Mouse (Mus musculus) T-helper 2 cell (primary cell): ENCODE data around the gene Mast4.

Experiments
- in situ Hi-C: fragments of 300-600 bp; cut with MboI, MseI; formaldehyde crosslinking; loops from one replicate; pipeline ENCODE4 v1.15.1; 2025; ENCODE audit warnings: high pct_unique_total_duplicates

Mast4 gene

GRCm38 (mm10) chr13:103196307-103196706 lies 138.0 kb downstream of the Mast4 start:
- in situ Hi-C loops: no loop called here

- in situ Hi-C loops: no loop called here
These were observed 138.4 kb downstream of the Mast4 start for GRCm38 (mm10) chr13:103195847-103196246.

GRCm38 (mm10) chr13:103183566-103183965 lies 150.7 kb downstream of the Mast4 start:
- in situ Hi-C loops: no loop called here

GRCm38 (mm10) chr13:103181836-103182235 lies 152.5 kb downstream of the Mast4 start:
- in situ Hi-C loops: no loop called here

- in situ Hi-C loops: no loop called here
These were observed 157.4 kb downstream of the Mast4 start for GRCm38 (mm10) chr13:103176871-103177270.

GRCm38 (mm10) chr13:103174431-103174830 lies 159.9 kb downstream of the Mast4 start:
- in situ Hi-C loops: loop anchor here (5.0 kb wide), 1 partner anchor 463 kb away; no protein-coding TSS in a partner anchor

GRCm38 (mm10) chr13:103173545-103174182 lies 160.6 kb downstream of the Mast4 start:
- in situ Hi-C loops: loop anchor here (5.0 kb wide), 1 partner anchor 464 kb away; no protein-coding TSS in a partner anchor

GRCm38 (mm10) chr13:103151944-103152343 lies 182.4 kb downstream of the Mast4 start:
- in situ Hi-C loops: no loop called here

- in situ Hi-C loops: no loop called here
These were observed 183.1 kb downstream of the Mast4 start for GRCm38 (mm10) chr13:103151171-103151570.

- in situ Hi-C loops: no loop called here
These were observed 183.6 kb downstream of the Mast4 start for GRCm38 (mm10) chr13:103150671-103151070.

GRCm38 (mm10) chr13:103149415-103149814 lies 184.9 kb downstream of the Mast4 start:
- in situ Hi-C loops: no loop called here

GRCm38 (mm10) chr13:103144343-103144742 lies 190.0 kb downstream of the Mast4 start:
- in situ Hi-C loops: no loop called here

- in situ Hi-C loops: no loop called here
These were observed 193.0 kb downstream of the Mast4 start for GRCm38 (mm10) chr13:103141304-103141703.

GRCm38 (mm10) chr13:103140051-103140450 lies 194.2 kb downstream of the Mast4 start:
- in situ Hi-C loops: no loop called here

- in situ Hi-C loops: no loop called here
These were observed 196.0 kb downstream of the Mast4 start for GRCm38 (mm10) chr13:103138298-103138697.

- in situ Hi-C loops: no loop called here
These were observed 198.9 kb downstream of the Mast4 start for GRCm38 (mm10) chr13:103135224-103135883.

- in situ Hi-C loops: no loop called here
These were observed 202.5 kb downstream of the Mast4 start for GRCm38 (mm10) chr13:103131781-103132180.

- in situ Hi-C loops: no loop called here
These were observed 205.0 kb downstream of the Mast4 start for GRCm38 (mm10) chr13:103129130-103129797.

GRCm38 (mm10) chr13:103128729-103129128 lies 205.6 kb downstream of the Mast4 start:
- in situ Hi-C loops: no loop called here

- in situ Hi-C loops: no loop called here
These were observed 206.7 kb downstream of the Mast4 start for GRCm38 (mm10) chr13:103127594-103127993.

- in situ Hi-C loops: no loop called here
These were observed 210.6 kb downstream of the Mast4 start for GRCm38 (mm10) chr13:103123716-103124115.
